Mouse (Mus musculus) telencephalon, adult 2 months (tissue): Measurements from ENCODE around the gene Acrv1.
A peak's percentile ranks its signal among the peaks of the same experiment; 100 is the strongest.
"Not testable (repeated sequence)": the region's sequence is repeated elsewhere in the genome, so short reads cannot be mapped to it uniquely, and the experiment has no call there.

Source experiments
- DNase-seq: peaks from one replicate; pipeline ENCODE4 v3.0.0-alpha.2; 2011; ENCODE audit warnings: low read depth, low spot score

The Acrv1 gene

GRCm38 (mm10) chr9:36692920-36693319, at the start of gene Acrv1:
Gene Acrv1 (plus strand): TSS chr9:36693220.
- DNase-seq, result no peak

- not testable (repeated sequence) for DNase-seq
Observed at GRCm38 (mm10) chr9:36643276-36643675, 49.7 kb upstream of the Acrv1 start, which contains the start of gene A630095E13Rik. Gene A630095E13Rik (minus strand): TSS chr9:36643376.

- DNase-seq, result no peak
Observed at GRCm38 (mm10) chr9:36681424-36681823, 11.6 kb upstream of the Acrv1 start.

DNA sequence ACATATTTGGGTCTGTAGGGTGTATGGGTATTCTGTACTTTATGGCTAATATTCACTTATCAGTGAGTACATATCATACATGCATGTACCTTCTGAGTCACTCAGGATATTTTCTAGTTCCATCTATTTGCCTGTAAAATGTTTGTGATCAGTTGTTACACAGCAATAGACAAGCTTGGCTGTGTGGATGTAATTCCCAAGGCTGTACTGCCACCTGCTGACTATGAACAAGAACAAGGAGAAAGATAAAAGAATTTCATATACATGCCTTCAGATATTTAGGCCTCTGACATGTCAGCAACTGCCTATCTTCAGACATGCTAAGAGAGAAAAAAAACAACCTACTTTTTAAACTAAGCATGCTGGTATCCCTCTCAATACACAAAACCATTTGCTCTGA, 5.7 kb upstream of the Acrv1 start:
- no peak for DNase-seq

DNA sequence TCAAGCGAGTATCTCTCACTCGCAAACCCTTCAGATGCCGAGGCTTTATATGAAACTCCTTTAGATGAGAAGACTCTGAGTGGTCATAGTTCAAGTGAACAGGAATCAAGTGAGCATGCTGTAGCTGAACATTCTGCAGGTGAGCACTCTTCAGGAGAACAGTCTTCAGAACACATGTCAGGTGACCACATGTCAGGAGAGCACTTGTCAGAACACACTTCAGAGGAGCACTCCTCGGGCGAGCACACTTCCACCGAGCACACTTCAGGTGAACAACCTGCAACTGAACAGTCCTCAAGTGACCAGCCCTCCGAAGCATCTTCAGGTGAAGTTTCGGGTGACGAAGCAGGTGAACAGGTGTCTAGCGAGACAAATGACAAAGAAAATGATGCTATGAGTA, 1.3 kb downstream of the Acrv1 start:
- no peak for DNase-seq

DNA sequence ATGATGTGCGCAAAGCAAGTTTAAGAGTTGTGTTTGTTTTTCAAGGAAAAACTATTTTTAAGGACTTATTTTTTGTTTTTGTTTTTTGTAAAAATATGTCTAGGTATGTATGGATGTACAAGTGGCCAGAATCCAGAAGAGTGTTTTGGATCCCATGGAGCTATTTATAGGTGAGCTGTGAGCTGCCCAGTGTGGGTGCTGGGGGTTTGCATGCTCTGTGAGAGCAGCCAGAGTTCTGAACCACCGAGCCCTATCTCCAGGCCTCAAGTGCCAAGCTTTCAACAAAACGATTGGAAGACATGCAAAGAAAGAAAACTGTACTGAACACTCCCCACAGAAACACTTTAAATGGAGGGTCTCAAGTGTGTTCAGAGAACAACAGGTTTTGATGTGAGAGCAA, 12.9 kb downstream of the Acrv1 start:
- DNase-seq, result no peak

- no peak for DNase-seq
Observed at GRCm38 (mm10) chr9:36707304-36707703, 14.3 kb downstream of the Acrv1 start.

DNA sequence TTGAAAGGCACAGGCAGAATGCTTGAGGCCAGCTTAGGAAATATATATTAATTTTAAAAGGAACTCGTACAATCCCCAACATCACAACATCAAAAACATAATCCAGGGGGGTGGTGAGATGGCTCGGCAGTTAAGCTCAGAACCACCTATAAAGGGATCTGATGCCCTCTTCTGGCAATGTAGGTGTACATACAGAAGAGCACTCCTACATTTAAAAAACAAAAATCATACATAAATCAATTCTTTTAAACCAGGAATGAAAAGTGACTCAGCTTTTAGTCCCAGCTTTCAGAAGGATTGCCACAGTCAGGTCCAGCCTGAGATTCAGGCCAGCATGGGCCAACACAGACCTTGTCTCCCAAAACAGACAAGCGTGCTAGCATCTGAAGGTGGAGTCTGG, 23.6 kb downstream of the Acrv1 start:
- no peak for DNase-seq

DNA sequence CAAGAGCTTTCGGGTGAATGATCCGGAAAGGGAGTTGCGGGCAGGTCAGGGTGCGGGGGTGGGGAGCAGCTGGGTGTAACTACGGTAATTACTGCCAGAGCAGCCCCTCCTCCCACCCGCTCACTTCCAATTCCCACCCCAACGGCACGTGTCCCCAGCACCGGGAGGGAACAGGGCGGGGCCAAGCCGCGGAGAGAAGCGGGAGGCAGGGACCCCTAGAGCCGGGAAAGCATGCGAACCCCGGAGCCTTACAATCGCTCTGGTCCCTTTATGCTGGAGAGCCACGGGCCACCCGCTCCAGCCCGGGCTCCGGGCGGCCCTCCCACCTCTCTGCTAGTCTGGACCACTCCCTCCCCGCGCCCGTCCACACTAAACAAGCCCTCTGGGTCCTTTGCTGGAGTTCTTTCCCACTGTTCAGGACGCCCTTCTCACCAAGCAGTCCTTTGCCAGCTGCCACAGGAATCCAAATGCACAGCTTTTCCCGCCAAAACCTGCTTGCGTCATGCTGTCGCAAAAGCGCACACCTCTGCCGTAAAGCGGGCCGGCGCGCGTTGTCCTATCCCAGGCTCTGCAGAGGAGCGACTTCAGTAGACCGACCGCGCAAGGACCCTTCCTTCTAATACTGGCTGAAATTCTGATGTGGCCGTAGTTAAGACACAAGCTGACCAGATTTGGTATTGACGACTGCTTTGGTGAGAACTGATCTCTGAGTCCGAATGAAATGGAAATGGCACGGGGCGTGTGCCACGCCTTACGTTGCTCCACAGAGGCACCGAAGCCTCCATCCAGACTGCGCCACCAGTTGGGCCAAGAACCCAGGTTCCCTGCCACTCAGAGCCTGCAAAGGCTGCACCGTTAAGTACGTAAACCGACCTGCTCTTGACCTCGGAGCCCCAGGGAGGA, 33.4 kb downstream of the Acrv1 start:
- DNase-seq, result peak; percentile 84

DNA sequence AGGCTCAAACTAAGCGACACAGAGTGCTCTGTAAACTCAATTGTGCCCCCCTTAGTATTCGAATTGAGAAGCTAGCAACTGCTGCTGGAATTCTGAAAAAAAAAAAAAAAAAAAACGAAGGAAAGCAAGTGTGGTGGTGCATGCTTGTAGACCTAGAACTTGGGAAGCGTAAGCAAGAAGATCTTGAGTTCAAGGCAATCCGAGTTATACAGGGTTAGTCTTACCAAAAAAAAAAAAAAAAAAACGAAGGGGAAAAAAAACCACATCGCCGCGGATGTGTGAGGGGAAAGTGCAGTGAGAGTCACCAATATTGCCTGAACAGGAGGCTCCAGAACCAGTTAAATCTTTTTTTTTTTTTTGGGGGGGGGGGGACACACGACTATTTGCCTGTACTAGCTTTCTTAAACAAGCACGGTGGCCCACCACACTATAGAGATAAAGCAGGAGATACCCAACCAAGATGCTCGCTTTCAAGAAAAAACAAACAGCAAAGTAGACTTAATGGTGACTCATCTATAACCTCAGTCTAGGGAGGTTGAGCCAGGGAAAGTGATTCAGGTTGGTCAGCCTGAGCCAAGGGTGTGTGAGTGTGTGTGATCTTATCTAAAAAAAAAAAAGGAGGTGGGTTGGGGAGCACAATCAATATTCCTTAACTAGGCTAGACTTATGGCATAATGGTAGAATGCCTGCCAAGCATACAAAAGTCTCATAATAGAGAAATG, 34.2 kb downstream of the Acrv1 start, which contains the start of gene Chek1:
Gene Chek1 (minus strand): TSS at position 32 of the 722 bp plus-strand sequence.
- no peak for DNase-seq
